Mouse (Mus musculus) layer of hippocampus, adult 18-20 months (tissue): ENCODE measurements around the gene Rasgrf1. TPM values are rescaled to one million over a fixed set of nuclear protein-coding genes. Genes with fewer than 3 reads are reported as not detected.

Source experiments
- DNase-seq, 2 experiments: peaks; one replicate each; pipeline ENCODE4 v3.0.0; 2022; ENCODE audit warnings: low spot score in 2 of 2
- total RNA-seq, 2 experiments: library from RNA; stranded (reverse); gene quantifications; 2 replicates each; pipeline ENCODE4 v1.2.3; 2021

Rasgrf1 gene
- total RNA-seq, 2 experiments from 2014 or later, result 523 to 556 TPM

DNA sequence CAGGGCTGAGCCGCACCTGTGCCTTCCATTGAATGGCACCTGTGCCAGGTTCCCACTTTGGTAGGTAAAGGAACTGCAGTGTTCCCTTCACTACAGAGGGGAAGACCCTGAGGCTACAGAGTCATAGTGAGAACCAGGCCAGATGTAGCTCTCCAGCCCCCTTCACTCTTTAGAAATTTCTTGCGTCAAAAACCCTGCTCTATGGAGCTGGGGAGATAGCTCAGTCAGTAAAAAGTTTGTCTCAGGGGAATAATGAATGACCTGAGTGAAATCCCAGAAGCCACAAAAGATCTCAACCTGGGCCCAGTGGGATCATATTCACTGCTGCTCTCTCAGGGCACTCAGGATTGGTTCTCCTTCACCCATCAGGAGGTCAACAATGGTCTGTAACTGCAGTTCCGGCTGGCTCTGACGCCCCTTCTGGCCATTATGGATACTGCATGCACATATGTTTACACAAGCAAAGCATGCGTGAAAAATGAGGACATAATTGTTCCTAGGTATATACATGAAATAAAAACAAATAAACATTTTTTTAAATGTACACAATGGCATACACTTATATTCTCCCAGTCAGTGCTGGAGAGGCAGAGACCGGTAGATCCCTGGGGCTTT lies 59.2 kb downstream of the Rasgrf1 start:
- DNase-seq, result no peak

DNA sequence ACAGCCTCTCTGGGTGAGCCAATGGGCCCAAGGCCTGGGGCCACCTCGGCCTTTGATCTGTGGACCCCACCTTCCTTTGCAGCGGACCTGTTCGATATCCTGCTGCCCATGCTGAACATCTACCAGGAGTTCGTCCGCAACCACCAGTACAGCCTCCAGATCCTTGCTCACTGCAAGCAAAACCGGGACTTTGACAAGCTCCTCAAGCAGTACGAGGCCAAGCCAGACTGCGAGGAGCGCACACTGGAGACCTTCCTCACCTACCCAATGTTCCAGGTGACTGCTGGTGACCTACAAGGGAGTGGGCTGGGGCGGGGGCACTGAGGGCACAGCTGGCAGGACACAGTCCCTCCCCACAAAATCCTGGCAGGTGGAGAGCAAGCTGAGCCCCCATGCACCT lies 60.6 kb downstream of the Rasgrf1 start:
- DNase-seq, result no peak

DNA sequence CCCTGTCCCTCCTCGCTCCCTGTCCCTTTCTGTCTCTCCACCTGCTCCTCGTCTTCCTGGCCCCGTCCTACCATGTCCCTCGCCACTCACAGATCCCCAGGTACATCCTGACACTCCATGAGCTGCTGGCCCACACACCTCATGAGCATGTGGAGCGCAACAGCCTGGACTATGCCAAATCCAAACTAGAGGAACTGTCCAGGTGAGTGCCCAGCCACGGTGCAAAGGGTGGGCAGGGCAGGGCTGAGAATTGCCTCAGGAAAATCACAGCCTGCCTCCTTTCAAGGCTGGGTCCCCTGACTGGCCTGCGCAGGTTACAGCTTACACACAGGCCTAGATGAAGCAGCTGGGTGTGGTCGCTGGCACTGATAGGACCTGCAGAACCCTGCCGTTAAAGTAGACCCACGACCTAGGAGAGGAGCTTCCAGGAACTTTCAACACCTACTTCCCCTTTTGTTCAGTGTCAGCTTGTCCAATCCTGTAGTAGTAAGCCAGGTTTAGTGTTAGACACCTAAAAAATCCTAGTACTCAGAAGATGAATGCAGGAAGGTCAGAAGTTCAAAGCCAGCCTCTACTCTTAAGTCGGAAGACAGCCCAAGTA lies 61.3 kb downstream of the Rasgrf1 start:
- no peak for DNase-seq

DNA sequence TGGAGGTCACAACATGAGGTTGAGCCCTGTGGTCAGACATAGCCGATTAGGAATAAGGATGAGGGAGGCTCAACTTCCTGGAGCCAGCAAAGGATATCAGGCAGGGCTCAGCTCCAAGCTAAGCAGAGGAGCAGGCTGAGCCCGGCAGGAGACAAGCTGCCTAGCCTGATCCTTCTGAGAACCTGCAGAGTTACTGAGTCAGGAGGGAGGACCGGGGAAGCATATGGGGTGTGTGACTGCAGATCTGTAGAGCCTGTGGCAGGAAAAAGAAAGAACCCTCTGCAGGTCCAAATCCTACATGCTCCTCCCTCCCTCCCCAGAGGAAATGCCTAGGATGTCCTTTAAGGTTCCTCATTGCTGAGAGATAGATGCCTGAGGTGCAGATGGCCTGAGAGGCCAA lies 62.6 kb downstream of the Rasgrf1 start:
- peak in 1 of 2 experiments; percentile 32 for DNase-seq

DNA sequence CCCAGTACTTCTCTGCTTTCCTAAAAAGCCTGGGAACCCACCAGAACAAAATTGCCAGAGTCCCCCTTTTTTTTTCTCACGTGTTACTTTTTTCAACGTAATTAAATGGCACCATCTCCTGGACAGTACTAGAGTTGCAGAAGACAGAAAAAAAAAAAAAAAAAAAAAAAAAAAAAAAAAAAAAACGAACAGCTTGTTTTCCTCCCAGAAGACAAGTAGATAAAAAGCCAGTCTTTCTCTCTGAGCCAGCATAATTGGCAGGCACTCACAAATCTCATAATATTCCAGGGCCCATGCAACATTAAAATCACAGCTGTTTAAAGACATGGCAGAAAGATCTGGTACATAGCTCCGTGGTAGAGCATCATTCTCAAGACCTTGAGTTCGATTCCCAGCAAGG lies 64.1 kb downstream of the Rasgrf1 start:
- DNase-seq, result peak in 1 of 2 experiments; percentile 75

DNA sequence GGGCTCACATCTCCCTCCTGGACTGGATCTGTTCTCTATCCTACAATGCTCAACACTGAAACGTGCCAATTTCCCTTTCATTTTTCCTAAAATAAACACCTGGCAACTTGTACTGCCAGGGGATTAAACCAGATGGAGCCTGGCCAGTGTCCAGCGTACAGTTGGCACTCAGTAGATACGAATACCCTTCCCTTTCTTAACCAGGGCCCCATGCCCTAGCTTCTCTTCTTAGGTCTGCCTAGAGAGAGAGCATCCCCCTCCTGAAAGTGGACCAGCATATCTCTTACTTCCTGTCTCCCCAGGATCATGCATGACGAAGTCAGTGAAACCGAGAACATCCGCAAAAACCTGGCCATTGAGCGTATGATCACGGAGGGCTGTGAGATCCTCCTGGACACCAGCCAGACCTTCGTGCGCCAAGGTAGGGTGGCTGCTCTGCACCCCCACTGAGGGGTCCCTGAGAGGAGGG lies 64.8 kb downstream of the Rasgrf1 start:
- no peak for DNase-seq

DNA sequence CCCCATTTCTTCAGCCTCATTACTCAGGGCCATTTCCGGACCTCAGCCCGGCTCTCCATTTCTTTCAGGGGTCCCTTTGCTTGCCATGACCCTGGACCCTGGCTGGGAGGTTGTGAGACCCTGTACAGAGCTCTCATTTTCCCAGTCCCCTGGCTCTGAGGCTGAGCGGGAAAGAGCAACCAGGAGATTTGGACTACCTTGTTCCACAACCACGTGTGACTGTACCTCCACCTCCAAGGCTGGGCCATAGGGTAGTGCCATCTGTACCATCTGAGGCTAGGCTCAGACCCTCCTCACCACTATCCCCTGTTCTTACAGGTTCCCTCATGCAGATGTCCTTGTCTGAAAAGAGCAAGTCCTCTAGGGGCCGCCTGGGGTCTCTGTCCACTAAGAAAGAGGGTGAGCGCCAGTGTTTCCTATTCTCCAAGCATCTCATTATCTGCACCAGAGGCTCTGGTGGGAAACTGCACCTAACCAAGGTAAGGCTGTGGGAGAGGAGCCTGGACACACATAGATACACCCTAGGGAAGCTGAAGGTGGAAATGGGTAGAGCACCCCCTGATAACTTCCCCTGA lies 66.7 kb downstream of the Rasgrf1 start:
- DNase-seq, result no peak

DNA sequence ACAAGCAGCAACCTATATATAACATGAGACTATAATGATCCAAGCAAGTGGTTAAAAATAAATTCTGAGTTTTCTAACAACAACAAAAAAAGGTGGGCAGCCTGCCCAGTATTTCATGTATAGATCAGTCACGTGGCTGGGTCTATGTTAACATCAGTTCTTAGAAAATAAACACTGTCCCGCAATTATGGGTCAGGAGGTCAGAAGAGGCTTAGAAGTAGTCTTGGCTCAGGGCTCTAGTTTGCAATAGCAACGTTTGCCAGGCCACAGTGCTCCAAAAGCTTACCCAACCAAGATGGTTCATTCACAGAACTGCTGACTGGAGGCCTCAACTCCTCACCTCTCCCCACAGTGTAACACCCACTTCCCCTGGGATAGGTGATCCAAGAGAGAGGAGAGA lies 69.5 kb downstream of the Rasgrf1 start:
- DNase-seq, result no peak

DNA sequence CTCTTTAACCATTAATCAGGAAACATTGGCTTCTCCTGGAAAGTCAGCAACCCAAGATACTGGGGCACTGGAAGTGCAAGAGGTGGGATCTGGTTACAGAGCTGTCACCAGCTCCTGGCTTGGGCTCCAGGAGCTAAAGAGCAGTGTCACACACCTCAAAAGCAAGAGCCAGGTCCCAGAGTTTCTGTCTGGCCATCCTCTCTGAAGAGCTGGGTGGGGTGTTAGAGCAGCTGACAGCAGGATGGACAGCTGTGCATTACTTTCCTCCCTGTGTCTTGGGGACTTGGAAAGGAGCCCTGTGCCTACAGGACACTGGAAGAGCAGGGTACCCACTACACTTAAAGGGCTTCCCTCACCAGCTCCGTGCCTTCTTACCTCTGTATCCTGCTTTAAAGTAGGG lies 72.5 kb downstream of the Rasgrf1 start:
- DNase-seq, result no peak

DNA sequence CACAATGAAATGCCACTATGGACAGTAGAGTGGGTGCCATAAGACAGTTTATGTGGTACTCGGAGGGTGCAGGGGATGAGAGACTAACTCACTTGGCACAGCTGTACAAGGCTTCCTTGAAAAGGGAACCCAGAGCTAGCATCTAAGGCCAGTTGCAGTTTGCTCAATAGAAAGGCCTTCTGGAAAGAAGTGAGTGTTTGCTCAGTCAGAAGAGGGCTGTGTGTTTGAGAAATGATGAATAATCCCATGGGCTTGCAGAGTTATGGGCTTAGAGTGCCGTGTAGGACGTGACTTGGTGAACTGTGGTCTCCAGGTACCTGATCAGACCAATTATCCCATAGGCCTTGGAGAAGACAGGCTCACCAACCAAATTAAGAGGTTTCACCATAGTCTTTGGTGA lies 78.3 kb downstream of the Rasgrf1 start:
- no peak for DNase-seq

DNA sequence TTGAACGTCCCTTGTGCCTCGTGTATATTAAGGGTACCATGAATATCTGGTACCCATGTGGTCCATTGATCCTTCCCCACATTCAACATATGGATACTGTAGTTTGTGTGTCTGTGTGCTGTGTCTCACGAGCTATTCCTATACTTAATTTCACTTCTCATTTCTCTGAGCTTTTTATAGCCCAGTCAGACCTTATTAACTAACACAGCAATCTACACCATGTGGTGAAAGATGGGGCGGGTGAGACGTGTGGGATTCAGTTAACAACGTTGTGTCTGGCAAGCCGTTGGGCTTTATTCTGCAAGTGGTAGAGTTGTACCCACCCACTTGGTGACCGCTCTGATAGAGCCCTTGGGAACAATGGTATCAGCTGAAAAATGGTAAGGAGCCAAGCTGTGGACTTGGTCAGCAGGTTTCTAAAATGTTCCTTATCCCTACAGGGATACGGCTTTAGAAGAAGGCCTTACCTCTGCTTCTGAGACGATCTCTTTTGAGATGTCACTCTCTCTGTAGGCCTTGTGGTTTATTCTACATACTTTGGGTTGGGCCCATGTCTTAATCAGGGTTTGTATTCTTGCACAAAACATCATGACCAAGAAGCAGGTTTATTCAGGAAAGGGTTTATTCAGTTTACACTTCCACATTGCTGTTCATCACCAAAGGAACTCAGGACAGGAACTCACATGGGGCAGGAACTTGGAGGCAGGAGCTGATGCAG lies 79.3 kb downstream of the Rasgrf1 start:
- no peak for DNase-seq

DNA sequence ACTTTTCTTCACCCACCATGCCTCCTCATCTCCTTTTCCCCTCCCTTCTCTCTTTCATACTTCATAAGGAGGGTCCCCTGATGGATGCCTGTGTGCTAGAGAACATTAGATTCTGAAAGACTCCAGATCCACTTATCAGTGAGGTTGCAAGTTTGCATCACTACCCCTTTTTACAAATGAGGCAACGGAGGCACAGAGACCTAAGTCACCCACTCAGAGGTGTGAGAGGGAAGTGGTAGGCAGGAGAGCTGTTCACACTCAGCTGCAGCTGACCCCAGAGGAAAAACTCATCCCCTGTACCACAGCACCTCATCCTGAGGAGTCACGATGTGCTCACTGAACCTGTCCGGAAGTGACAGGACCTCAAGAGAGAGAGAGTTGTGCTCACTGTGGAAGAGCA lies 96.7 kb downstream of the Rasgrf1 start:
- no peak for DNase-seq

DNA sequence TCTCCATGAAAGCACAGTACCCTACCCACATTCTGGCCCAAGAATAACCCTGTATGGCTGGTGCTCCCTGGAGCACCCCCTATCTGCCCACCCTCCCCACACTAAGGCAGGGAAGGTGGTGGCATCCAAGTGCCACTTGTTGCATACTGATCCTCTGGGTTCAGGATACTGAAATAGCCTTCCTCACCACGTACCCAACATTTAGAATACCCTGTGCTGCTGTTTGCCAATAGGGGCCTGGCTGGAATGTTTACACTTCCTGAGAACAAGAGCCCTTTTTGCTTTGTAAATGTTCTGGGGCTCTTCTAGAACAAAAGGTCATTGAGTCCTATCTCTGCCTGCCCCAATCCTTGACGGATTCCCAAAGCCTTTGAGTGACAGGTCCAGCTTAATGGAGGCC lies 97.4 kb downstream of the Rasgrf1 start:
- DNase-seq, result no peak

DNA sequence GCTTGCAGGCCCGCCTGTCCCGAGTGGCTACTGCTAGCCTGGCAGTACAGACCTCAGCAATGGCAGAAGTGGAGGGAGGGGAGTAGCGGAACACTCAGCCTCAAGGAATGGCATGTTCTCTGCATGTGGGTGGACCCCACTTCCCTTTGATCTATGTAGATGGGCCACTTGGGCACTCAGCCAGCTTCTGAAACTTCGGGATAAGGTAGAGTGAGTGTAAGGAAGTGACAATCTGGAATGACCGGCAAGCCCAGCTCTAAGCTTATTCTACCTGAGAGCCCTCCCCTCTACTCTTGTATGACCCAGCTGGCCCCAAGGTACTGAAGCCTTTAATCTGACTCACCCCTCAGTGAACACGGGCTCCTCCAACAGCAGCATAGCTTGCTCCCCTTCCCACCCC lies 98.4 kb downstream of the Rasgrf1 start:
- no peak for DNase-seq

DNA sequence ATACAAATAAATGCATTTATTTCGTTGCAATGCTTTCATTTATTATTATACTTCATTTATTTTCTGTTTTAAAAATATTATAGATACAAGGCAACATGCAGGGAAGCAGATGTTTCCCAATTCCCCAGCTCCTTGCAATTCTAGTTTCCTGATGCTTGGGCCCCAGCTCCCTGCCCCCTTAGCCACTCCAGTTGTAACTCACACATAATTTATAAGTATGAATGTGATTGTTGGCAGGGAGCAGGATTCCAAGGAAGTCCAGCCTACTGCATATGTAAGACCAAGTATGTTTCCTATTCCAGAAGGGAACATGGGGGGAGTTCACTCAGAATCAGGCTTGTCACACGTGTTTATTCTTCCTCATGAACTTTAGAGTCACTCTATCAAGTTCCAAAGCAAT lies 102.1 kb downstream of the Rasgrf1 start:
- no peak for DNase-seq

DNA sequence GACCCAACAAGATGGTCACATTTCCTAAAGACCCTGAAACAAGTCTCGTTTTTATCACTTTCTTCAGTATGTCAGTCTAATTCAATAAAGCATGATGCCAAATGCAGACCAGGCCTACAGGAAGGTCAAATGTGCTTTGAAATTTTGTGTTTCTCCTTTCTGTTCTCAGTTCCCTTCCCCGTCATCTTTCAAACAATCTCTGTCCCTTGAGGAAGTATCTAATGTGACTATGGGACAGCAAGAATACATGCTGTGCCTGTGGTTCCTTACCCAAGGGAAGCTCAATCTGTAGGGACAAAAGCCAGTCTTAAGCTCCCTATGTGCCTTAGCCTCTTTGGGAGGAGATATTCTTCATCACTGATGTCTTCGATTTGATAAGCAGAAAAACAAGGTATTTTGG lies 104.9 kb downstream of the Rasgrf1 start:
- no peak for DNase-seq

DNA sequence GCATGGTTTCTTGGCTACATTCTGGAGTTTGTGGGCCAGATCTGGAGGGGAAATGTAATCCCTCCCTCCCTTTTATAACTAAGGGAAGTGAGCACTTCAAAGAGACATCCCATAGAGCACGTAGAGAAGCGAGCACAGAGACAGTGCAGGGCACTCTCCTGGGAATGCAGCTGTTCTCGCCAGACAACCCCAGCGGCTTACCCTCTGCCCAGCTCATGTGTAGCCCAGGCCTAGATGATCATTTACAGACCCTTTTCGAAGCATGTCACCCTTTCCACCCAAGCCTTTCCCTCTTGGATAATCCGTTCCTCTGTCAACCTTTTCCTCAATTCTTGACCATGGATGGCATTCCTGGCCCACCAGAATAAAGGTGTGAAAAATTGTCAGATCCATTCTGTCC lies 106.5 kb downstream of the Rasgrf1 start:
- DNase-seq, result no peak

DNA sequence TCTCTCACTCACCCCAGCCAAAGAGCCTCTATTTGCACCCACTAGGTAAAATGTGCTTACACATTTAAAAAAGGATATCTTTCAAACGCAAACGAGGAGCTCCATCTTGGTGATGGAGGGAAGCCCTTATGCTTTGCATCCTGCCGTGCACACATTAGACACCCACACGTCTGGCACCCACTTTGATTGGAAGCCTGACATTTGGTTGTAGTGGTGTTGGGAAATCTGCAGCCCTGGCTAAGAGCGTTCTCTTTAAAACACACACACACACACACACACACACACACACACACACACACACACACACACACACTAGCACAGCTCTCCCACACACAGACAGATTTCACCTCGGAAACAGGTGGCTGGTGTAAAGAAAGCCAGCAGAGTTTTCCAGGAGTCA lies 111.2 kb downstream of the Rasgrf1 start:
- peak; percentile 78 to 88 for DNase-seq

DNA sequence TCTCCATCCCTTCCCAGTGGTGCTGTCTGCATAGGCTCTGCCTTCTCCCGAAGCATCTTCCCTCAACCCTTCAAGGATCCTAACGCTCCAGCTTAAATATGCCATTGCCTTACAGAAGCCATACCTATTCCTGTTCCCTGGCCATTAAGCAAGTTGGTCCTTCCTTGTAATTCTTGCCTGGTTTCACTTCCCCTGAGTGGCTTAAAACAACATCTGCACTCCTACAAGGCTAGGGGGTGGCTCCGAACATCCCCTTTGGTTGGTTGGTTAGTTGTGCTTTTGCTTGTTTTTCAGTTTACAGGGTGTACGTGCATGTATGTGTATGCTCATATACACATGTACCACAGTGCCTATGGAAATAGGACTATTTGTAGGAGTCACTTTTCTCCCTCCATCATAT lies 111.7 kb downstream of the Rasgrf1 start:
- DNase-seq, result no peak

DNA sequence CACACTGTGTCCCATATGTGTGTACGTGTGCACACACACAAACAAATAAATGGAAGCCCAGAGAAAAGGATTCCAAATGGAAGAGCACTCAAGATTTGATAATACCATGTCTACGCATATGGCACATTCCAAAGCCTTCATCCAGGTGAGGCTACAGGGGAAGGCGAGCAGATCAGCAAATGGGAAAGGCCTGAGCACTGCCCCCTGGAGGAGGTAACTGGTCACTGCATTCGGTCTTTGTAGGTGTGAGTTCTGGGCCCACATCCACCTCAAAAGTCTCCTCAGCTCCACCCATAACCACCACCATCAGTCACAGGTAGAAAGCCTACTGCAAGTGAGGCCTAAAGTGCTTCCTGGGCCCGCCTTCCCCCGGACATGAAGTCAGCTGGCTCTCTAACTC lies 118.0 kb downstream of the Rasgrf1 start:
- no peak for DNase-seq

DNA sequence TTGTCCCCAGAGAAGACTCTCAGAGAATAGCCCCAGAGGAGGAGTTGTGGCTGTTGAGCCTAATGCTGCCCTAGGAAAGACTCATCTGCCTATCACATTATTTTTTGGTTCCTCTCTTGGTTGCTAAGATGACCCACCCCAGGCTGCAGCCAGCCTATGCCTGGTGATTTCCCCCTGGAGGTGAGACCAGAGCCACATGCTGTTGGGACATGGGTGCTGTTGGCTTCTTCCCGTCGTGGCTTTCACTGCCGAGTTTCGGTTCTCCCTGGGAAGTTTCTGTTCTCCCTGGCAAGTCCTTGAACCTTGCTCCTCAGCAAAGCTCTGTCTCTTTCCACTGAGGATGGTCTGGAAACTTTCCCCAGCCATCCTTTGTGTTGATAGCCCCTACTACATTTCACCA lies 124.2 kb downstream of the Rasgrf1 start:
- no peak for DNase-seq

DNA sequence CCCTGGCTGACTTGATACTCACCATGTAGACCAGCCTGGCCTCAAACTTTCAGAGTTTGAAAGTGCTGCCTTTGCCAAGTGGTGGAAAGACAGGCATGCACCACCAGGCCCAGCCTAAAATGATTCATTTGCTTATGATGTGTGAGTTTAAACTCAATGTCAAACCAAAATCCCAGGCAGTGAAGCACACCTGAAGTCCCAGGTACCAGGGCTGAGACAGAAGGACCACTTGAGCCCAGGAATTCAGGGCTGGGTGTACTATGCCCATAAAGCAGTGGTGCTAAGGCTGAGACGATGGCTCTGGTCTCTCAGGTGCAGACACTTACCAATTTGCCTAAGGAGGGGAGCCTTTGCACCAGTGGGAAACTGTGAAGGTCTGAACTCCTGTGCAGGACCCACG lies 125.5 kb downstream of the Rasgrf1 start:
- no peak for DNase-seq
